Mouse (Mus musculus) adrenal gland, adult 2 months (tissue): ENCODE measurements at regions not wholly inside any gene's neighbourhood (a gene's known extent, or its start where the extent isn't known, plus 50 kb on each side); places are given as distances from the start of the nearest gene placed in this dataset.

Source experiments
- DNase-seq: peaks from one replicate; pipeline ENCODE4 v3.0.0; 2021

- DNase-seq = no peak
Measured at GRCm38 (mm10) chr12:54577235-54577634, 79.1 kb downstream of the Sptssa start.

GRCm38 (mm10) chr12:54576821-54577220 lies 79.6 kb downstream of the Sptssa start:
- DNase-seq = peak; percentile 66

GRCm38 (mm10) chr12:54572866-54573265 lies 83.5 kb downstream of the Sptssa start:
- no peak for DNase-seq

- DNase-seq = no peak
Measured at GRCm38 (mm10) chr12:54568078-54568931, 88.1 kb downstream of the Sptssa start.

- DNase-seq = no peak
Measured at GRCm38 (mm10) chr12:54567426-54567790, 89.0 kb downstream of the Sptssa start.

- peak; percentile 70 for DNase-seq
Measured at GRCm38 (mm10) chr12:54566532-54567425, 89.6 kb downstream of the Sptssa start.

- DNase-seq = no peak
Measured at GRCm38 (mm10) chr12:54561981-54562380, 94.4 kb downstream of the Sptssa start.

GRCm38 (mm10) chr12:54558106-54558505 lies 98.3 kb downstream of the Sptssa start:
- no peak for DNase-seq

GRCm38 (mm10) chr12:54549659-54550058 lies 106.7 kb downstream of the Sptssa start:
- DNase-seq = no peak

- DNase-seq = peak; percentile 72
Measured at GRCm38 (mm10) chr12:54545821-54546608, 110.4 kb downstream of the Sptssa start.

- DNase-seq = no peak
Measured at GRCm38 (mm10) chr12:54538320-54538705, 118.1 kb downstream of the Sptssa start.

GRCm38 (mm10) chr12:54537690-54538319 lies 118.6 kb downstream of the Sptssa start:
- no peak for DNase-seq

- no peak for DNase-seq
Measured at GRCm38 (mm10) chr12:54537022-54537421, 119.4 kb downstream of the Sptssa start.

- DNase-seq = no peak
Measured at GRCm38 (mm10) chr12:54535556-54536516, 120.5 kb downstream of the Sptssa start.

GRCm38 (mm10) chr12:54534910-54535309 lies 121.5 kb downstream of the Sptssa start:
- DNase-seq = no peak

GRCm38 (mm10) chr12:54533134-54533533 lies 123.2 kb downstream of the Sptssa start:
- DNase-seq = no peak

GRCm38 (mm10) chr12:54532062-54532461 lies 124.3 kb downstream of the Sptssa start:
- DNase-seq = no peak

GRCm38 (mm10) chr12:54528046-54528445 lies 128.3 kb downstream of the Sptssa start:
- DNase-seq = peak; percentile 23

GRCm38 (mm10) chr12:54527577-54527976 lies 128.8 kb downstream of the Sptssa start:
- DNase-seq = no peak

GRCm38 (mm10) chr12:54520406-54520805 lies 136.0 kb downstream of the Sptssa start:
- no peak for DNase-seq
